Mouse (Mus musculus): ENCODE data around the gene Gadl1. TPM values are rescaled to one million over a fixed set of nuclear protein-coding genes. Genes with fewer than 3 reads are reported as not detected.

Gadl1 gene
- polyA plus RNA-seq, 1 experiment from 2014 or later: 0.76 TPM

GRCm38 (mm10) chr9:116083726-116084323 lies 174.6 kb downstream of the Gadl1 start:
- 89% methylated on average over 8 of the region's 8 CpGs for WGBS
- Histone ChIP-seq H3K27me3 (replicated peaks; ENCODE audit: control insufficient read depth, insufficient read depth, low read length) (no peaks in the 10 kb centered on the region), H3K9me3 (ENCODE audit: control insufficient read depth, low read length) (no peaks in the 10 kb centered on the region), H3K4me1 (ENCODE audit: control insufficient read depth, insufficient read depth, low read depth, low read length) (no peaks in the 10 kb centered on the region), H3K9ac (ENCODE audit: low read depth, low read length) (no peak overlapping the region), H3K27ac (ENCODE audit: low read depth, low read length) (no peak overlapping the region), H3K4me3 (ENCODE audit: low read length) (no peak overlapping the region), H3K36me3 (ENCODE audit: control insufficient read depth, insufficient read depth, low read length) (no peaks in the 10 kb centered on the region), H3K4me2 (ENCODE audit: low read length) (no peak overlapping the region)
- ATAC-seq: no peak

GRCm38 (mm10) chr9:116084324-116084931 lies 175.2 kb downstream of the Gadl1 start:
- ATAC-seq: no peak
- no peaks in the 10 kb centered on the region for H3K4me1 ChIP-seq (ENCODE audit: control insufficient read depth, insufficient read depth, low read depth, low read length)
- no peak overlapping the region for H3K27ac ChIP-seq (ENCODE audit: low read depth, low read length)
- no peaks in the 10 kb centered on the region for H3K9me3 ChIP-seq (ENCODE audit: control insufficient read depth, low read length)
- H3K36me3 ChIP-seq (ENCODE audit: control insufficient read depth, insufficient read depth, low read length): no peaks in the 10 kb centered on the region
- H3K27me3 ChIP-seq (replicated peaks; ENCODE audit: control insufficient read depth, insufficient read depth, low read length): no peaks in the 10 kb centered on the region
- 93% methylated on average over 12 of the region's 12 CpGs for whole genome bisulfite sequencing
- no peak overlapping the region for H3K4me3 ChIP-seq (ENCODE audit: low read length)
- no peak overlapping the region for H3K4me2 ChIP-seq (ENCODE audit: low read length)
- H3K9ac ChIP-seq (ENCODE audit: low read depth, low read length): no peak overlapping the region

DNA sequence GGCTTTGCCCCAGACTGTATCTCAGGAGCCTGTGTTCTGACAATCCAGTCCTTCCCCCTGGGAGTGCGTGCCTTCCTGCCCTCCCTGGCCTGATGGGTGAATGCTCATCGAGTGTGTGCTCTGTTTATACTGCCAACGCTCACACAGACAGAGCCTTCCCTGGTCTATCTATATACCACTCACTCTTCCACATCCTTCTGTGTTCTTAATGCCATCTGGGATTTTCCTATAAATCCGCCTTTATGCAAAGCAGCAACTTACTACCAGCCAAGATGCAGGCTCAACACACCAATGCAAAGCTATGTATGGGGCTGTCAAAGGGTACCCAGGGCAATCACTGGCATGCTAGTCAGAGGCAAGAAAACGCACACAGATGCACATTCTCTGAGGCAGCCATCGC lies 176.7 kb downstream of the Gadl1 start:
- H3K4me1 ChIP-seq (ENCODE audit: control insufficient read depth, insufficient read depth, low read depth, low read length): no peaks in the 10 kb centered on the region; the same call in 1 of the 2 replicates
- no peak overlapping the region for H3K4me2 ChIP-seq (ENCODE audit: low read length)
- no peak overlapping the region for H3K9ac ChIP-seq (ENCODE audit: low read depth, low read length)
- no peak overlapping the region for H3K4me3 ChIP-seq (ENCODE audit: low read length)
- no peaks in the 10 kb centered on the region for H3K9me3 ChIP-seq (ENCODE audit: control insufficient read depth, low read length)
- H3K27ac ChIP-seq (ENCODE audit: low read depth, low read length): no peak overlapping the region
- no peaks in the 10 kb centered on the region for H3K27me3 ChIP-seq (replicated peaks; ENCODE audit: control insufficient read depth, insufficient read depth, low read length)
- 89% methylated on average over 6 of the region's 6 CpGs for WGBS
- ATAC-seq: no peak
- no peaks in the 10 kb centered on the region for H3K36me3 ChIP-seq (ENCODE audit: control insufficient read depth, insufficient read depth, low read length)

DNA sequence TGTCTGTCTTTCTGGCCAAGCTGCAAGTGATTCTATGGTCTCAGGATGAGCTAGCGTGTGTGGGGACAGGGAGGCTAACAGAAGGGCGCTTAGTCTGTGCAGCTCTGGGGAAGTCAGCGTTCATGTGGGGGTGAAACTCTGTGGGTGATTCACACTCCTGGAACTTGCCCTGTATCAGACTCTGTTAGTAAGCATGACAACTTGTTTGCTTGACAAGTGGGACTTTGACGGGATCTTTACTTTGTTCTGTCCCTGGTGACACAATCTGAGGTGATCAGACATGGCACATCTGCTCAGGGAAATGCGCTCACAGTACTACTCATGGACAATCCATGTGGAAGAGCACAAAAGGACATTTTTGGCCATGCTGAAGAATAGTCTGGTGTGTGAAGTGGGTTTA lies 178.0 kb downstream of the Gadl1 start:
- no peak for ATAC-seq
- Histone ChIP-seq H3K9ac (ENCODE audit: low read depth, low read length) (no peak overlapping the region), H3K36me3 (ENCODE audit: control insufficient read depth, insufficient read depth, low read length) (no peaks in the 10 kb centered on the region), H3K27me3 (replicated peaks; ENCODE audit: control insufficient read depth, insufficient read depth, low read length) (no peaks in the 10 kb centered on the region), H3K4me1 (ENCODE audit: control insufficient read depth, insufficient read depth, low read depth, low read length) (peaks cover 4% of the 10 kb centered on the region; the same call in 1 of the 2 replicates), H3K4me2 (ENCODE audit: low read length) (no peak overlapping the region), H3K4me3 (ENCODE audit: low read length) (no peak overlapping the region), H3K27ac (ENCODE audit: low read depth, low read length) (no peak overlapping the region), H3K9me3 (ENCODE audit: control insufficient read depth, low read length) (no peaks in the 10 kb centered on the region)
- 91% methylated on average over 5 of the region's 5 CpGs for WGBS

GRCm38 (mm10) chr9:116087880-116088279 lies 178.6 kb downstream of the Gadl1 start:
- no peak for ATAC-seq
- 35% methylated on average over 5 of the region's 5 CpGs for WGBS
- H3K27ac ChIP-seq (ENCODE audit: low read depth, low read length): no peak overlapping the region

DNA sequence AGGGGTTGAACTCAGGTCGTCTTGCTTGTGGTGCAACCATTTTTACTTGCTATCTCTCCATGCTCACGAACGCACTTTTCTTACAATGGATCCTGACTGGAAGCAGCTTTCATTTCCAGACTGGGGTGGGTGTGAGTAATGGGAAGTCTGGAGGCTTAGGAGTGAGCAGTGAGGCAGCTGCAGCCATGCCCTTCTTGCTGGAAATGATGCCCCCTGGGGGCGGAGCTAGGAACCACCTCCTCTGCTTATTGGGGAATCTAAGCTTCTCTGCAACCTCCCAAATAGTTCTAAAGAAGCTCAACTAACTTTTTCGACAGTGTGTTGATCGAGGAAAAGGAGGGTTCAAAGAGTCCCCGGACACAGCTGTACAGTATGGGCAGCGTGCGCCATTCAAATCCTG lies 179.7 kb downstream of the Gadl1 start:
- ATAC-seq: no peak
- WGBS: 82% methylated on average over 9 of the region's 9 CpGs

More at GRCm38 (mm10) chr9:116087880-116088279, 178.6 kb downstream of the Gadl1 start:
- Histone ChIP-seq H3K27me3 (replicated peaks; ENCODE audit: control insufficient read depth, insufficient read depth, low read length) (no peaks in the 10 kb centered on the region), H3K4me3 (ENCODE audit: low read length) (no peak overlapping the region), H3K9ac (ENCODE audit: low read depth, low read length) (no peak overlapping the region), H3K9me3 (ENCODE audit: control insufficient read depth, low read length) (no peaks in the 10 kb centered on the region), H3K4me1 (ENCODE audit: control insufficient read depth, insufficient read depth, low read depth, low read length) (peaks cover 6% of the 10 kb centered on the region; the same call in 1 of the 2 replicates), H3K36me3 (ENCODE audit: control insufficient read depth, insufficient read depth, low read length) (no peaks in the 10 kb centered on the region), H3K4me2 (ENCODE audit: low read length) (no peak overlapping the region)

DNA sequence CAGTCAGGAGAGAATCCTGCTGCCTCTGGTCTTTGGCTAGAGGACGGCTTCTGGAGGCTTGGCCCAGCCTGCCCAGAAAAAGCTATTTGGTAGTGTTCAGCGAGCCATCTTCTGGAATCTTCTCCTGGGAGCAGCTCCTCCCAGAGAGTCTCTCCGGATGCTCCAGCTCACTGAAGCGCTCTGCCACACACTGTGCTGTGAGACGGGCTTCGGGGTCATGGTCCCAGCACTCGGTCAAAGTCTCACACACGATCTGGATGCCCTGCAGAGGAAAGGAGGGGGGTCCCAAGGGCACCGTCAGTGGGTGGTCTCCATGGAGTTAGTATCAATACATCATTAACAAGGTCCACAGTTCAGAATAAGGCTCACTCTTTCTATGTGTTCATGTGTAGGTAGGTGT lies 181.0 kb downstream of the Gadl1 start:
- Histone ChIP-seq H3K4me3 (ENCODE audit: low read length) (no peak overlapping the region), H3K36me3 (ENCODE audit: control insufficient read depth, insufficient read depth, low read length) (no peaks in the 10 kb centered on the region), H3K9ac (ENCODE audit: low read depth, low read length) (no peak overlapping the region), H3K4me2 (ENCODE audit: low read length) (no peak overlapping the region), H3K9me3 (ENCODE audit: control insufficient read depth, low read length) (no peaks in the 10 kb centered on the region), H3K4me1 (ENCODE audit: control insufficient read depth, insufficient read depth, low read depth, low read length) (peaks cover 6% of the 10 kb centered on the region; the same call in 1 of the 2 replicates), H3K27me3 (replicated peaks; ENCODE audit: control insufficient read depth, insufficient read depth, low read length) (no peaks in the 10 kb centered on the region), H3K27ac (ENCODE audit: low read depth, low read length) (no peak overlapping the region)
- ATAC-seq: no peak
- WGBS: 85% methylated on average over 9 of the region's 9 CpGs

More for the DNA sequence above, 179.7 kb downstream of the Gadl1 start:
- Histone ChIP-seq H3K36me3 (ENCODE audit: control insufficient read depth, insufficient read depth, low read length) (no peaks in the 10 kb centered on the region), H3K4me2 (ENCODE audit: low read length) (no peak overlapping the region), H3K4me3 (ENCODE audit: low read length) (no peak overlapping the region), H3K4me1 (ENCODE audit: control insufficient read depth, insufficient read depth, low read depth, low read length) (peaks cover 6% of the 10 kb centered on the region; the same call in 1 of the 2 replicates), H3K9me3 (ENCODE audit: control insufficient read depth, low read length) (no peaks in the 10 kb centered on the region), H3K9ac (ENCODE audit: low read depth, low read length) (no peak overlapping the region), H3K27ac (ENCODE audit: low read depth, low read length) (no peak overlapping the region), H3K27me3 (replicated peaks; ENCODE audit: control insufficient read depth, insufficient read depth, low read length) (no peaks in the 10 kb centered on the region)

GRCm38 (mm10) chr9:116091101-116091841 lies 182.0 kb downstream of the Gadl1 start:
- Histone ChIP-seq H3K4me2 (ENCODE audit: low read length) (no peak overlapping the region), H3K4me3 (ENCODE audit: low read length) (no peak overlapping the region), H3K9me3 (ENCODE audit: control insufficient read depth, low read length) (no peaks in the 10 kb centered on the region), H3K9ac (ENCODE audit: low read depth, low read length) (no peak overlapping the region), H3K36me3 (ENCODE audit: control insufficient read depth, insufficient read depth, low read length) (no peaks in the 10 kb centered on the region), H3K27me3 (replicated peaks; ENCODE audit: control insufficient read depth, insufficient read depth, low read length) (no peaks in the 10 kb centered on the region), H3K27ac (ENCODE audit: low read depth, low read length) (no peak overlapping the region), H3K4me1 (ENCODE audit: control insufficient read depth, insufficient read depth, low read depth, low read length) (peaks cover 6% of the 10 kb centered on the region; the same call in 1 of the 2 replicates)
- no peak for ATAC-seq
- WGBS: 89% methylated on average over 7 of the region's 7 CpGs

DNA sequence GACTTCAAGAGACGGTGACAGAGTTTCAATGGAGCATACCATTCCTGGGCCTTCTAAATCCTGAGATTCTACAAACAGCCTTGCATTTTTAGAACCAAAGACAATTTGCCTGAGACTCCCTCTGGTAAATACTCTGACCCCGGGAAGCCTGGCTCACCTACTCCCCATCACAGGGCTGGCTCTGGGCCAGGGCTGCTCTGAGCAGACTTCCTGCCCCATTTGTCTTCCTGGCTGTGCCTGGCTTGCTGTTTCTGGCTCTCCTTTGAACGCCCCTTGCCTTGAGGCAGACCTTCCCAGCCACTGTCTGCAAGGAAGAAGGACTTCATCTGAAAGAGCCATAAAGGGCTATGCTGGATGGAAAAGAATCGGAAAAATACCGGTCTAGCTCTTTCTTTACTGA lies 182.7 kb downstream of the Gadl1 start:
- Histone ChIP-seq H3K4me2 (ENCODE audit: low read length) (no peak overlapping the region), H3K9me3 (ENCODE audit: control insufficient read depth, low read length) (no peaks in the 10 kb centered on the region), H3K36me3 (ENCODE audit: control insufficient read depth, insufficient read depth, low read length) (no peaks in the 10 kb centered on the region), H3K27ac (ENCODE audit: low read depth, low read length) (no peak overlapping the region), H3K4me3 (ENCODE audit: low read length) (no peak overlapping the region), H3K4me1 (ENCODE audit: control insufficient read depth, insufficient read depth, low read depth, low read length) (peaks cover 6% of the 10 kb centered on the region; the same call in 1 of the 2 replicates), H3K9ac (ENCODE audit: low read depth, low read length) (no peak overlapping the region), H3K27me3 (replicated peaks; ENCODE audit: control insufficient read depth, insufficient read depth, low read length) (no peaks in the 10 kb centered on the region)
- 58% methylated on average over 5 of the region's 5 CpGs for WGBS
- no peak for ATAC-seq
